Mouse (Mus musculus): ENCODE results near the gene Rps27l. TPM values are rescaled to one million over a fixed set of nuclear protein-coding genes. Genes with fewer than 3 reads are reported as not detected.

Rps27l gene
- polyA plus RNA-seq (2012; rRNA removed): 8.3 and 14.9 TPM in 2 replicates

DNA sequence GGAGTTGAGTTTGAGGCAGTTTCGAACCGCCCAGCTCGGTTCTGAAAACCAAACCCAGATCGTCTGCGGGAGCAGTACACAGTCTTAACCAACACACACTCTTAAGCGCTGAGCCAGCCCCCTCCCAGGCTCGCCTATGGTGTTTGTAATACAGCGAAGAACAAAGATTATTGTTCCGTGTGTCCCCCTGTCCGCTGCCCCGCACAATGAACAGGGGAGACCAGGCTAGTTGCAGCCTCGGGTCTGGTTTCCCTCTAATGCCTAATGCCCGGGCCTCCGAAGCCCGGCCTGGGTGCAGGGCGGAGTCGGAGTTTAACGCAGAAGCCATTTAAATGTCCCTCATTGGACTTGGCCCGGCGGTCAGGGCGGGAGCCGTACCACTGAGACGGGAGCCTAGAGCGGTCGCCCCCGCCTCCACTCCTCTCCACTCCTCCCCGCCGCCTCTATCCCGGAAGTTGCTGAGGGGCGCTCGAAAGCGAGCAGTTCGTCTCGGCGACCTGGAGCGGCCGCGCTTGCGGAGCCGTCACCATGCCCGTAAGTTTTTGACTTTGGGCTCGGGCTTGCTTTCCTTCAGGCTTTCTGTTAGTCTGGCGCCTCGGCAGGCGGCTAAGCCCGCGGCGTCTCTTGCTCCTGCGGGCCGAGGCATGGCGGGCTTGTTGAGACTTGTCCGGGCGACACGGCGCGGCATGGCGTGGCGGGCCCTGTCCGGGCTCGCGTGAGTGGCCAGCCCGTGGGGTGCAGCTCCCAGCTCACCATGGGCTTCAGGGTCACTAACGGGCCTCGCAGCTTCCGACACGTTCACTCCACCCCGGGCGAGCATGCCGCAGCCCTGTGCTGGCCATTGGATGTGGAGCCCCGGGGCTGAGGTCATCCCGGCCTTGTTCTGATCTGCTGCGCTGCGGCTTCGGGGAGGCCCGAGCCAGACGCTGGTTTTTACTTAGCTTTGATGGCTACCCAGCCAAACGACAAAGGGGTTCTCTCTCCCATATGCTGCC, at the start of gene Rps27l:
TSS of gene Rps27l (plus strand) at position 440 of the 995 bp plus-strand sequence.

GRCm38 (mm10) chr9:66919382-66919971, 26.4 kb upstream of the Rps27l start, which contains the start of gene Rab8b:
TSS of gene Rab8b (minus strand) at chr9:66919687.

GRCm38 (mm10) chr9:66975239-66975645, 29.4 kb downstream of the Rps27l start, which contains the start of gene Lactb:
TSS of gene Lactb (minus strand) at chr9:66975484.

Other genes starting within 250 kb of the Rps27l start
- 9.0 and 43.6 TPM in 2 replicates for gene Car12, start 232.4 kb upstream of the Rps27l start, polyA plus RNA-seq (2012; rRNA removed)
- gene Aph1b, start 150.6 kb upstream of the Rps27l start, polyA plus RNA-seq (2012; rRNA removed): 4.1 and 6.0 TPM in 2 replicates
- gene Gm10647, start 149.0 kb upstream of the Rps27l start, polyA plus RNA-seq (2012; rRNA removed): 0.10 and 0.16 TPM in 2 replicates
- gene Aph1c, start 111.4 kb upstream of the Rps27l start, polyA plus RNA-seq (2012; rRNA removed): 2.6 and 2.7 TPM in 2 replicates
- 7.1 TPM in 2 replicates for gene Rab8b, start 26.4 kb upstream of the Rps27l start, polyA plus RNA-seq (2012; rRNA removed)
- 14.8 and 21.8 TPM in 2 replicates for gene Lactb, start 29.4 kb downstream of the Rps27l start, polyA plus RNA-seq (2012; rRNA removed)
- 221 and 234 TPM in 2 replicates for gene Tpm1, start 103.3 kb downstream of the Rps27l start, polyA plus RNA-seq (2012; rRNA removed)

Data from ovary, adult 2 months (tissue).